ENCODE assay signal across 12 mouse cellular contexts in genomic region chr5:144645367-144645766, GRCm38 (mm10).
DNase-seq lines count a peak whose midpoint lies in the region; ATAC-seq and TF ChIP-seq lines count a peak whose summit lies in the region.
"Had no signal": no experiment of that assay in that cellular context is flagged by ENCODE, and none has a peak within 500 bp of the region (broad histone marks: within the 10 kb centered on the region; RNA-seq: fewer than 3 reads in every experiment).

No protein-coding gene starts in this region.

- no peak overlapping the region for H3K27ac ChIP-seq in embryonic facial prominence, embryonic 14.5 days (replicated peaks; ENCODE audit: low read depth, low read length)
- H3K27ac ChIP-seq in hindbrain, embryonic 14.5 days: no peak overlapping the region
- H3K27ac ChIP-seq in midbrain, postnatal 0 days (ENCODE audit: low read depth, low read length): no peak overlapping the region

- H3K9ac ChIP-seq in embryonic facial prominence, embryonic 14.5 days (ENCODE audit: low read depth, low read length): no peak overlapping the region
- H3K9ac ChIP-seq in hindbrain, embryonic 14.5 days: no peak overlapping the region
- 0 out of 2 replicates have a peak overlapping the region, but pooled peaks have one; percentile 13 for H3K9ac ChIP-seq in midbrain, postnatal 0 days (replicated peaks; ENCODE audit: low read length, poor library complexity, severe bottlenecking)

- 0 out of 2 replicates have a peak, but pooled peaks have one; percentile 22 for ATAC-seq in embryonic facial prominence, embryonic 14.5 days (ENCODE audit: low read depth)
- ATAC-seq in hindbrain, embryonic 14.5 days (ENCODE audit: low FRiP score): peak; percentile 74; the same call in 1 of the 2 replicates
- ATAC-seq in midbrain, postnatal 0 days (ENCODE audit: low FRiP score): no peak; the same call in 1 of the 2 replicates

- no peaks in the 10 kb centered on the region for H3K36me3 ChIP-seq in embryonic facial prominence, embryonic 14.5 days (ENCODE audit: control insufficient read depth, insufficient read depth, low read length)
- no peaks in the 10 kb centered on the region for H3K36me3 ChIP-seq in hindbrain, embryonic 14.5 days (replicated peaks; ENCODE audit: control insufficient read depth, insufficient read depth)
- no peaks in the 10 kb centered on the region for H3K36me3 ChIP-seq in midbrain, postnatal 0 days (ENCODE audit: insufficient read depth, low read length)
- H3K36me3 ChIP-seq: G1E had no signal

- DNase-seq in brain, adult 2 months (ENCODE audit: low read depth, low spot score): peak; percentile 33
- peak; percentile 10 for DNase-seq in embryonic facial prominence, embryonic 14.5 days (ENCODE audit: low spot score)
- no peak for DNase-seq in hindbrain, embryonic 14.5 days (ENCODE audit: low spot score)
- DNase-seq in midbrain, postnatal 0 days (ENCODE audit: low spot score): peak; percentile 35
- no peak for DNase-seq in c-Kit-positive CD71-positive TER-119-positive erythroid progenitor cells, embryonic 14.5 days (ENCODE audit: low spot score)
- no peak for DNase-seq in thymus, postnatal 4 days
- no peak for DNase-seq in cerebellum, postnatal 4 days (ENCODE audit: low spot score in 2 of 2)
- DNase-seq: adrenal gland, adult 8-10 months; cerebellum, adult 8-10 months; heart, adult 11 months; lung, postnatal 36 days had no signal

- 23% methylated on average over 3 of the region's 3 CpGs for WGBS in embryonic facial prominence, embryonic 14.5 days
- 10% methylated on average over 3 of the region's 3 CpGs for WGBS in hindbrain, embryonic 14.5 days
- WGBS in midbrain, postnatal 0 days: 10% methylated on average over 3 of the region's 3 CpGs

- H3K9me3 ChIP-seq in embryonic facial prominence, embryonic 14.5 days (ENCODE audit: control insufficient read depth, low read length): no peaks in the 10 kb centered on the region
- H3K9me3 ChIP-seq in hindbrain, embryonic 14.5 days (ENCODE audit: control insufficient read depth, low read length): no peaks in the 10 kb centered on the region
- H3K9me3 ChIP-seq in midbrain, postnatal 0 days (ENCODE audit: low read length): no peaks in the 10 kb centered on the region

- H3K27me3 ChIP-seq in embryonic facial prominence, embryonic 14.5 days (replicated peaks; ENCODE audit: control insufficient read depth, insufficient read depth, low read length): no peaks in the 10 kb centered on the region
- no peaks in the 10 kb centered on the region for H3K27me3 ChIP-seq in hindbrain, embryonic 14.5 days (ENCODE audit: control insufficient read depth, insufficient read depth, low read length)
- no peaks in the 10 kb centered on the region for H3K27me3 ChIP-seq in midbrain, postnatal 0 days (ENCODE audit: insufficient read depth, low read length)

- H3K4me3 ChIP-seq in embryonic facial prominence, embryonic 14.5 days (ENCODE audit: low read depth, low read length): no peak overlapping the region
- no peak overlapping the region for H3K4me3 ChIP-seq in hindbrain, embryonic 14.5 days (replicated peaks; ENCODE audit: low read length)
- H3K4me3 ChIP-seq in midbrain, postnatal 0 days (ENCODE audit: low read depth, low read length): no peak overlapping the region

- H3K4me1 ChIP-seq in embryonic facial prominence, embryonic 14.5 days (ENCODE audit: control insufficient read depth, insufficient read depth, low read length): 0 out of 2 replicates have a peak, but pooled peaks cover 4% of the 10 kb centered on the region
- H3K4me1 ChIP-seq in hindbrain, embryonic 14.5 days (replicated peaks; ENCODE audit: control insufficient read depth, insufficient read depth, low read length): peaks cover 18% of the 10 kb centered on the region
- peaks cover 2% of the 10 kb centered on the region; the same call in 1 of the 2 replicates for H3K4me1 ChIP-seq in midbrain, postnatal 0 days (ENCODE audit: insufficient read depth, low read length)

- no peak overlapping the region for H3K4me2 ChIP-seq in embryonic facial prominence, embryonic 14.5 days (ENCODE audit: low read depth, low read length)
- no peak overlapping the region for H3K4me2 ChIP-seq in hindbrain, embryonic 14.5 days (replicated peaks)
- H3K4me2 ChIP-seq in midbrain, postnatal 0 days (ENCODE audit: low read depth, low read length, poor library complexity, severe bottlenecking): no peak overlapping the region

- no peak for TF ChIP-seq CTCF in midbrain, postnatal 0 days (IDR thresholded peaks at IDR 0.05)

Comparison
In these comparisons a context has a peak if more than half of its experiments do, and no peak if none do; other contexts are left out.
1. DNase-seq: peak in brain, adult 2 months (single experiment), embryonic facial prominence, embryonic 14.5 days (single experiment) and midbrain, postnatal 0 days (single experiment); none in hindbrain, embryonic 14.5 days (single experiment), c-Kit-positive CD71-positive TER-119-positive erythroid progenitor cells, embryonic 14.5 days (single experiment), thymus, postnatal 4 days (single experiment) and cerebellum, postnatal 4 days (0 of 2).